Mouse (Mus musculus) forelimb bud, embryonic 11.5 days (tissue): ENCODE measurements at regions not wholly inside any gene's neighbourhood (a gene's known extent, or its start where the extent isn't known, plus 50 kb on each side); places are given as distances from the start of the nearest gene placed in this dataset.
"Not testable (repeated sequence)": the region's sequence is repeated elsewhere in the genome, so short reads cannot be mapped to it uniquely, and the experiment has no call there.

Experiments
- DNase-seq: peaks from one replicate; pipeline ENCODE4 v3.0.0-alpha.2; 2012; ENCODE audit warnings: low read depth, low spot score

GRCm38 (mm10) chr8:109311484-109312210 lies 182.2 kb upstream of the Pmfbp1 start:
- DNase-seq = no peak

- DNase-seq = peak; percentile 68
Measured at GRCm38 (mm10) chr8:109312731-109313130, 181.1 kb upstream of the Pmfbp1 start.

GRCm38 (mm10) chr8:109320955-109321354 lies 172.9 kb upstream of the Pmfbp1 start:
- DNase-seq = no peak

- no peak for DNase-seq
Measured at GRCm38 (mm10) chr8:109323351-109323750, 170.5 kb upstream of the Pmfbp1 start.

- DNase-seq = no peak
Measured at GRCm38 (mm10) chr8:109324241-109324640, 169.6 kb upstream of the Pmfbp1 start.

DNA sequence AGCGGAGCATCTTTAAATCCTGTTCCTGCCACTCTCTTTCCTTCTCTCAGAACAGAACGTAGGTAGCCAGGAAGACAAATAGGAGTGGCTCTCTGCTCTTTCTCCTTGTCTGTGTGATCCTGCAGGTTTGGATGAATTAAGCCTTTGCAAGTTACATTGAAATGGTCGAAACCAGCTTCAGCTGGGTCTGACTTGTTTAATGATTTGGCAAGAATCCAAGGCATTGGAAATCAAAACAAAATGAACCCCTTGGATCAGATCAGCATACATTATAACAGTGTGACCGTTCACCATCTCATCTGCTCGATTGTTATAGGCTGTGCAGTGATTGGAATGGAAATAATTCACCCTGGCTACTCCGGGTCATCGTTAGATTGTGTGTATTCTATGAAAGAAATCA lies 157.6 kb upstream of the Pmfbp1 start:
- DNase-seq = no peak

GRCm38 (mm10) chr8:109338220-109338835 lies 155.5 kb upstream of the Pmfbp1 start:
- no peak for DNase-seq

DNA sequence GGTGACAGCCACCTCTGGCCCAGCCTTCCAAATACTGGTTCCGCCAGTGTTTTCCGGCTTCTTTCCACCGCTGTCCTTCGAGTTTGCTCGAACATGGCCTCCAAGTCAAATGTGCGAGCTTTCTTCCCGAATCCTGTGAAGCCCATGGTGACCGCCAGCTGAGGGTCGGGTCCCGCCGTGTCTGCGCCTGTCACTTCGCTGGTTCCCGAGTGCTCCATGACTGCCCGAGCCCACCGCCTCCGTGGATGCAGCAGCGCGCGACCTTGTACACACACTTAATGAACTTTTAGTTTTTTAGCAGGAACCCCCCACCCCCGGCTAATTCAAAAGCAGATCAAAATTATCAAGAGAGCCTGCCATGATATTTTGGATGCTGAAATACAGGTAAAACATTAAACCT lies 153.2 kb upstream of the Pmfbp1 start:
- DNase-seq = not testable (repeated sequence)

DNA sequence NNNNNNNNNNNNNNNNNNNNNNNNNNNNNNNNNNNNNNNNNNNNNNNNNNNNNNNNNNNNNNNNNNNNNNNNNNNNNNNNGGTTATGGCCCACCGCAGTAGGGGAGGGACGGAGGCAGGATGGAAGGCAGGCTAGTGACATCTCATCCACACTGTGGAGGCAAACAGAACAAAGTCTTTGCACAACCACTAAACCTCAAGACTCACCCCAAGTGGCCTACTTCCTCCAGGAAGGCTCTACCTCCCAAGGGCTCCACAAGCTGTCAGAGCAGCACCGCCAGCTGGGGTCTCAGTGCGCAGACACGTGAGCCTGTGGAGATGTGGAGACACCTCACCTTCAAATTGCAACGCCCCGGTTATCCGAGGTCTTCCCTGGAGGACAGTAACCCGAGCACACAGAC lies 138.7 kb upstream of the Pmfbp1 start:
- DNase-seq = no peak

GRCm38 (mm10) chr8:109359396-109360051 lies 134.3 kb upstream of the Pmfbp1 start:
- no peak for DNase-seq

DNA sequence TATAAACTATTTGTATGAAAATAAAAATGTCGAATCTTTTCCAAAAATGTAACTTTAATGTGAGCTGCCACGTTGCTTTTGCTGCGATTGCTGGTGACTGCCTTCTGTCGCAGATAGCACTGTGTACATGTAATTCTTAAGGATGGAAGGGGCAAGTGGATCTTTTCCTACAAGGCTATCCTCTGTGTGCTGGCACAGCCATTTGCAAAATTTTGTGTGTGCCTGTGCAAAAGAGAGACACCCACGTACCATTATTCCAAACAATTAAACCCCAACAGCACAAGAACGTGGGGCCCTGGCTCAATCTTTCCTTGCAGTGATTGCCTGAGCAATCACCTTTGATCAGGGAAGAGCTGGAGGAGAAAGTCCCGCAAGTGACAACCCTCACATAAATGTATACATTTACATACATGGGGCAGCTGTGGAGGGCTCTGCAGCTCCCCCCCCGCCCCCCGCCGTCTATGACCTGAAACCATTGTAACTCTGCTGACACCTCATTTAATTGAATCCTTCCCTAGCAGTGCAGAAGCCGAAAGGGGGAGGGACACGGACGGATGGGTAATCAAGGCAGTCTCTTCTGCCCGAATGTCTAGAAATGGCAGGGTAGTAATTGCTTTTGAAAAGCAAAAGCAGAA lies 133.6 kb upstream of the Pmfbp1 start:
- DNase-seq = peak; percentile 37

- DNase-seq = no peak
Measured at GRCm38 (mm10) chr8:109360904-109361303, 132.9 kb upstream of the Pmfbp1 start.

DNA sequence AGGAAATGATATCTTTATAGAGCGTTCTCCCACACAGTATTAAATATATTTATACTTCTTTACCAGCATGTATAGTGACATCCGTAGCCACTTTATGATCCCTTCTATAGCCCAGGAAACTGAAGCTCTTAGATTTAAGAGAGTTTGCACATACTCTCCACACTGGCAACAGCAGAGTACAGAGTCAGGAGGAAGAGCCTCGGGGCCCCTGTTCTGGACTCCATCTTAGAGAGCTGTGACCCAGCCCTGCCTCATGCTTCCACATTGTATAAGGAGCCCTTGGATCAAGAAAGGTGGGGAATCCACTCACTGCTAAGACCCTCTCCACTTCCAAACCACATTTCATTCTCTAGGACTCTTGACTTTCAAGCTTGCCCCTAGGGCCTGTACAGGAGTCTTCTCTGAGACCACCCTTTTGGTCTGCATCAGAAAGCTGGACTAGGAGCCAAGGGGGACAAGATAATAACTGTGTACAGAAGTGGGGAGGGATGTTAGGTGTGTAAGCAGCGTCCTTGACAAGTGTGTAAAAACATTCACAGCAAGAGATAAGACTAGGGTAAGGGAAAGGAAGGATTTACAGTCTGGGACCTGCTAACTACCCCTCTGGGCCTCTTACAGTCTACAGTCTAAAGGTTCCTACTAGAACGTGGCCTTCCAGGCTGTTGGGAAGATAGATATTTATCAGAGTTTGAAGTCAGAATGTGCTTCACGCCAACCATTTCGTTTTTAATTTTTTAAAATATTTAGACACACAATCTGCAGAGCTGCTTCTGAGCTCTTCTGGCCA lies 132.1 kb upstream of the Pmfbp1 start:
- DNase-seq = no peak

DNA sequence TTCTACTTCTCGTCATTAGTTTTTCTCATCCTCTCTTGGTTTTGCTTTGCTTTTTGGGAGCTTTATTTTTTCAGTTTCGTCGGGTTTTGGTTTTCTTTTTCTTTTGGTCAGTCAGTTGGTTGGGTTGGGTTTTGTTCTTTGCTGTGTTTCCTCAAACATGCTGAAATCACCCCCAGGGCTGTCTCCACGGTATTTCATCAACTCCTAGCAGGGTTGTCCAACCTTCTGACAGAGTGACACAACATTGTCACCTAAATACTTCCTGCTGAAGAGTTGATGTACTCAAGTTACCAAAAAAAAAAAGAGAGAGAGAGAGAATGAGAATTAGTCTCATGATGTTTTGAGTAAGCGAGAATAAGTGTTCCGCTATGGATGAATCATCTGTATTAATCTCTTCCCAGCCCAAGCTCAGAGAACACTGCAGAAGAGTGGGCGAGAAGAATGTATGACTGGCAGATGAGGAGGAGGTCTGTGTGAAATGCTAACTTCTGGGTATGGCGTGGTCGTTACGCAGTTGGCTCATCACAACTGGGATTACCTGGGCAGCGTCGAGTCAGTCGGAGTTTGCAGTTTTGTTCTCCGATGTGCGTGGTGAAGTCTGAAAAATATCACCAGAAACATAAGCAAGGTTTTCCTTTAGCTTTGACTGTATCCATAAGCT lies 130.5 kb upstream of the Pmfbp1 start:
- DNase-seq = no peak

DNA sequence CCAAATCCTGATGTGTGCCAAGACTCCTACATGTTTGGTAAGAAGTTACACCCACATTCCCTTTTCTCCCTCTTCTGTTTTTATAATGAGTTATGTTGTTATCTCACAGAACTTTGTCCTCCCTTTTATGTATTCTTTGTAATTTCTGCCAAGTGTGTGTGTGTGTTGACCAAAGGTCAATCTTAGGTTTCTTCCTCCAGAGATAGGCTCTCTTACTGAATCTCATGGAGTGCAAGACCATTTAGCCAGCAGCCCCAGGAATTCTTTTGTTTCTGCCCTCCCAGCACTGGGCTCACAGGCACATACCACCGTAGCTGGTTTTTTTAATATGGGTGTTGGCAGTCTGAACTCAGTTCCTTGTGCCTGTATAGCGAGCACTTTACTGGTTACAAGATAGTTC lies 119.8 kb upstream of the Pmfbp1 start:
- DNase-seq = no peak

DNA sequence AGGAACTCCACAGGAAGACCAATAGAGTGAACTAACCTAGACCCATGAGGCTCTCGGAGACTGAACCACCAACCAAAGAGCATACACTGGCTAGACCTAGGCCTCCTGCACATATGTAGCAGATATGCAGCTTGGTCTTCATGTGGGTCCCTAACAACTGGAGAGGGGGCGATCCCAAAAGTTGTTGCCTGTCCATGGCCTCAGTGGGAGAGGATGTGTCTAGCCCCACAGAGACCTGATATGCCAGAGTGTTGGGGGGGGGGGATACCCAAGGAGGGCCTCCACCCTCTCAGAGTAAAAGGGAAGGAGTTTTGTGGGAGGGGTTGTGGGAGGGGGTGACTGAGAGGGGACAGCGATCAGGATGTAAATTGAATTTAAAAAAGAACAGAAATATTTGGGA lies 108.9 kb upstream of the Pmfbp1 start:
- no peak for DNase-seq

- DNase-seq = no peak
Measured at GRCm38 (mm10) chr8:109395133-109395855, 98.5 kb upstream of the Pmfbp1 start.

GRCm38 (mm10) chr8:109399616-109400015 lies 94.2 kb upstream of the Pmfbp1 start:
- no peak for DNase-seq

DNA sequence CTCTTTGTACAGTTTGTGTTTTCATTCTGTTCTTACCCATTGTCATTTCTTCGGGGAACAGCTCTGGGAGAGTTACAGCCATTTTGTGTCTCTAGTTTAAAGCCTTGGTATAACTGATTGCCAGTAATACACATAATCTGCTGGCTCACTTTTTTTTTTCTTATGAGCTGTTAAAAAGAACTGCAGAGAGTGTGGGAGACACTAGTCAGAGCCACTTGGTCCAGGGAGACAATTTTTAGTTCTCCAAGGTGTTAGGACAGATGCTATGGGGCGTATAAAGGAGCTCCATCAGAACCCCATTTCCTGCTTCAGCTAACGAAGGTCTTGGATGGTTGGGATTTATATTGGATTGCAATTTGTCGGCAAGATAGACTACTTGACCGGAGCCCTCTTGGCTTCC lies 93.6 kb upstream of the Pmfbp1 start:
- DNase-seq = no peak

GRCm38 (mm10) chr8:109407913-109408312 lies 85.9 kb upstream of the Pmfbp1 start:
- no peak for DNase-seq
